Mouse (Mus musculus): ENCODE measurements around the gene Zdhhc18. TPM values are rescaled to one million over a fixed set of nuclear protein-coding genes. Genes with fewer than 3 reads are reported as not detected.
A peak's percentile ranks its signal among the peaks of the same experiment; 100 is the strongest.

The Zdhhc18 gene
- polyA plus RNA-seq, 1 experiment from 2014 or later: 7.0 TPM

GRCm38 (mm10) chr4:133599116-133599515 lies 50.8 kb downstream of the Zdhhc18 start:
- WGBS: 25% methylated on average over 7 of the region's 7 CpGs
- peak overlapping the region; percentile 43 for H3K4me3 ChIP-seq (replicated peaks)
- peak overlapping the region; percentile 71 for H3K4me2 ChIP-seq
- H3K9ac ChIP-seq (replicated peaks): peak overlapping the region; percentile 42; the same call in 1 of the 2 replicates
- no peak for ATAC-seq (ENCODE audit: low FRiP score)
- peaks cover 9% of the 10 kb centered on the region for H3K36me3 ChIP-seq
- H3K9me3 ChIP-seq (replicated peaks): no peaks in the 10 kb centered on the region
- H3K27me3 ChIP-seq (replicated peaks): peaks cover 59% of the 10 kb centered on the region
- no peak overlapping the region for H3K27ac ChIP-seq (replicated peaks)
- peaks cover 19% of the 10 kb centered on the region for H3K4me1 ChIP-seq

- ATAC-seq (ENCODE audit: low FRiP score): no peak
- peaks cover 56% of the 10 kb centered on the region for H3K27me3 ChIP-seq (replicated peaks)
- WGBS: 43% methylated on average over 4 of the region's 4 CpGs
Measured at GRCm38 (mm10) chr4:133598616-133599015, 51.3 kb downstream of the Zdhhc18 start.

GRCm38 (mm10) chr4:133596084-133596483 lies 53.9 kb downstream of the Zdhhc18 start:
- Histone ChIP-seq H3K4me1 (peaks cover 13% of the 10 kb centered on the region), H3K9ac (replicated peaks) (no peak overlapping the region), H3K9me3 (replicated peaks) (no peaks in the 10 kb centered on the region), H3K4me2 (no peak overlapping the region), H3K4me3 (replicated peaks) (no peak overlapping the region), H3K27ac (replicated peaks) (no peak overlapping the region), H3K36me3 (peaks cover 11% of the 10 kb centered on the region), H3K27me3 (replicated peaks) (peaks cover 34% of the 10 kb centered on the region)
- ATAC-seq (ENCODE audit: low FRiP score): no peak
- 89% methylated on average over 6 of the region's 6 CpGs for WGBS

More at GRCm38 (mm10) chr4:133598616-133599015, 51.3 kb downstream of the Zdhhc18 start:
- H3K4me2 ChIP-seq: no peak overlapping the region
- peaks cover 4% of the 10 kb centered on the region for H3K36me3 ChIP-seq
- H3K9ac ChIP-seq (replicated peaks): no peak overlapping the region
- H3K4me1 ChIP-seq: peaks cover 19% of the 10 kb centered on the region
- no peak overlapping the region for H3K27ac ChIP-seq (replicated peaks)
- no peaks in the 10 kb centered on the region for H3K9me3 ChIP-seq (replicated peaks)
- H3K4me3 ChIP-seq (replicated peaks): no peak overlapping the region

GRCm38 (mm10) chr4:133595538-133595937 lies 54.4 kb downstream of the Zdhhc18 start:
- Histone ChIP-seq H3K9ac (replicated peaks) (no peak overlapping the region), H3K4me1 (peaks cover 13% of the 10 kb centered on the region), H3K9me3 (replicated peaks) (no peaks in the 10 kb centered on the region), H3K4me2 (no peak overlapping the region), H3K4me3 (replicated peaks) (no peak overlapping the region), H3K27me3 (replicated peaks) (peaks cover 34% of the 10 kb centered on the region), H3K27ac (replicated peaks) (no peak overlapping the region), H3K36me3 (peaks cover 17% of the 10 kb centered on the region)
- WGBS: 80% methylated on average over 7 of the region's 7 CpGs
- ATAC-seq (ENCODE audit: low FRiP score): no peak

- 32% methylated on average over 7 of the region's 7 CpGs for WGBS
- ATAC-seq (ENCODE audit: low FRiP score): no peak
- H3K36me3 ChIP-seq: peaks cover 47% of the 10 kb centered on the region
Measured at GRCm38 (mm10) chr4:133592570-133592969, 57.4 kb downstream of the Zdhhc18 start.

GRCm38 (mm10) chr4:133584059-133584951 lies 65.6 kb downstream of the Zdhhc18 start, which contains the start of gene Gpn2:
Gene Gpn2 (plus strand): TSS chr4:133584362.
- Histone ChIP-seq H3K27ac (replicated peaks) (peak within 1 kb of the TSS; percentile 86), H3K9me3 (replicated peaks) (no peaks in the 10 kb centered on the region), H3K4me3 (replicated peaks) (peak within 1 kb of the TSS; percentile 87), H3K4me2 (peak within 1 kb of the TSS; percentile 100), H3K36me3 (peaks cover 68% of the 10 kb centered on the region), H3K9ac (replicated peaks) (peak within 1 kb of the TSS; percentile 81), H3K27me3 (replicated peaks) (no peaks in the 10 kb centered on the region), H3K4me1 (peaks cover 33% of the 10 kb centered on the region)
- 3% methylated on average over 65 of the region's 65 CpGs for WGBS
- ATAC-seq (ENCODE audit: low FRiP score): peak; percentile 90

More at GRCm38 (mm10) chr4:133592570-133592969, 57.4 kb downstream of the Zdhhc18 start:
- no peak overlapping the region for H3K27ac ChIP-seq (replicated peaks)
- H3K9me3 ChIP-seq (replicated peaks): no peaks in the 10 kb centered on the region
- H3K4me3 ChIP-seq (replicated peaks): no peak overlapping the region
- H3K4me1 ChIP-seq: no peaks in the 10 kb centered on the region
- H3K27me3 ChIP-seq (replicated peaks): 0 out of 2 replicates have a peak, but pooled peaks cover 5% of the 10 kb centered on the region
- no peak overlapping the region for H3K9ac ChIP-seq (replicated peaks)
- no peak overlapping the region for H3K4me2 ChIP-seq

GRCm38 (mm10) chr4:133583690-133584058 lies 66.3 kb downstream of the Zdhhc18 start:
- Histone ChIP-seq H3K9me3 (replicated peaks) (no peaks in the 10 kb centered on the region), H3K4me2 (peak overlapping the region; percentile 100), H3K27me3 (replicated peaks) (no peaks in the 10 kb centered on the region), H3K4me1 (peaks cover 33% of the 10 kb centered on the region), H3K4me3 (replicated peaks) (peak overlapping the region; percentile 87), H3K9ac (replicated peaks) (peak overlapping the region; percentile 81), H3K36me3 (peaks cover 67% of the 10 kb centered on the region), H3K27ac (replicated peaks) (peak overlapping the region; percentile 86)
- 64% methylated on average over 6 of the region's 6 CpGs for WGBS
- ATAC-seq (ENCODE audit: low FRiP score): peak; percentile 42

GRCm38 (mm10) chr4:133577983-133578382 lies 72.0 kb downstream of the Zdhhc18 start:
- Histone ChIP-seq H3K36me3 (peaks cover 48% of the 10 kb centered on the region), H3K9me3 (replicated peaks) (no peaks in the 10 kb centered on the region), H3K9ac (replicated peaks) (no peak overlapping the region), H3K27me3 (replicated peaks) (no peaks in the 10 kb centered on the region), H3K4me2 (no peak overlapping the region), H3K4me1 (peaks cover 17% of the 10 kb centered on the region), H3K4me3 (replicated peaks) (no peak overlapping the region), H3K27ac (replicated peaks) (no peak overlapping the region)
- no peak for ATAC-seq (ENCODE audit: low FRiP score)
- WGBS: 66% methylated on average over 12 of the region's 12 CpGs

GRCm38 (mm10) chr4:133574843-133575202 lies 75.1 kb downstream of the Zdhhc18 start:
- peak overlapping the region; percentile 95 for H3K4me3 ChIP-seq (replicated peaks)
- H3K36me3 ChIP-seq: peaks cover 22% of the 10 kb centered on the region
- peak; percentile 62; the same call in 1 of the 2 replicates for ATAC-seq (ENCODE audit: low FRiP score)
- peak overlapping the region; percentile 60; the same call in 1 of the 2 replicates for H3K27ac ChIP-seq (replicated peaks)
- peaks cover 16% of the 10 kb centered on the region for H3K4me1 ChIP-seq
- H3K27me3 ChIP-seq (replicated peaks): no peaks in the 10 kb centered on the region
- WGBS: under 1% methylated on average over 41 of the region's 41 CpGs
- H3K9ac ChIP-seq (replicated peaks): peak overlapping the region; percentile 84
- no peaks in the 10 kb centered on the region for H3K9me3 ChIP-seq (replicated peaks)
- H3K4me2 ChIP-seq: peak overlapping the region; percentile 82

- no peaks in the 10 kb centered on the region for H3K27me3 ChIP-seq (replicated peaks)
- ATAC-seq (ENCODE audit: low FRiP score): peak; percentile 94
Measured at GRCm38 (mm10) chr4:133574070-133574842, 75.7 kb downstream of the Zdhhc18 start, which contains the start of gene Gpatch3. Gene Gpatch3 (plus strand): TSS chr4:133574745.

GRCm38 (mm10) chr4:133570066-133570466 lies 79.9 kb downstream of the Zdhhc18 start:
- H3K4me1 ChIP-seq: peaks cover 6% of the 10 kb centered on the region
- H3K27ac ChIP-seq (replicated peaks): no peak overlapping the region
- no peaks in the 10 kb centered on the region for H3K36me3 ChIP-seq
- 63% methylated on average over 10 of the region's 10 CpGs for WGBS
- H3K4me2 ChIP-seq: no peak overlapping the region
- no peak overlapping the region for H3K4me3 ChIP-seq (replicated peaks)
- H3K9me3 ChIP-seq (replicated peaks): no peaks in the 10 kb centered on the region
- H3K27me3 ChIP-seq (replicated peaks): no peaks in the 10 kb centered on the region
- ATAC-seq (ENCODE audit: low FRiP score): no peak
- H3K9ac ChIP-seq (replicated peaks): no peak overlapping the region

More at GRCm38 (mm10) chr4:133574070-133574842, 75.7 kb downstream of the Zdhhc18 start, which contains the start of gene Gpatch3:
- Histone ChIP-seq H3K9ac (replicated peaks) (peak within 1 kb of the TSS; percentile 84), H3K9me3 (replicated peaks) (no peaks in the 10 kb centered on the region), H3K4me3 (replicated peaks) (peak within 1 kb of the TSS; percentile 95), H3K4me2 (peak within 1 kb of the TSS; percentile 82), H3K4me1 (peaks cover 16% of the 10 kb centered on the region), H3K27ac (replicated peaks) (peak within 1 kb of the TSS; percentile 84), H3K36me3 (peaks cover 16% of the 10 kb centered on the region)
- 5% methylated on average over 44 of the region's 44 CpGs for WGBS

Measured in neural tube, embryonic 15.5 days (tissue).